Mouse (Mus musculus) limb, embryonic 13.5 days (tissue): ENCODE data around the gene Nat14. TPM values are rescaled to one million over a fixed set of nuclear protein-coding genes. Genes with fewer than 3 reads are reported as not detected.

ENCODE experiments used
- ATAC-seq: fragments of 200-750 bp; cut with Nextera tagmentation; 2 replicates; pipeline ENCODE4 v1.8.0; 2017; ENCODE audit warnings: low read depth, moderate number of reproducible peaks, moderate TSS enrichment; ENCODE audit not compliant: low FRiP score
- H3K27ac ChIP-seq: fragments of 300-500 bp; sonication (generic); 2 replicates; pipeline ENCODE4 v1.5.1; 2015; ENCODE audit warnings: inconsistent platforms, mild to moderate bottlenecking, moderate library complexity
- H3K27me3 ChIP-seq: fragments of 300-500 bp; sonication (generic); 2 replicates; pipeline ENCODE4 v1.6.1; 2015; ENCODE audit warnings: mild to moderate bottlenecking, inconsistent platforms
- H3K36me3 ChIP-seq: fragments of 300-500 bp; sonication (generic); 2 replicates; pipeline ENCODE4 v1.6.1; 2015; ENCODE audit warnings: inconsistent platforms, mild to moderate bottlenecking, moderate library complexity
- H3K4me1 ChIP-seq: fragments of 300-500 bp; sonication (generic); 2 replicates; pipeline ENCODE4 v1.6.1; 2015; ENCODE audit warnings: inconsistent platforms
- H3K4me2 ChIP-seq: fragments of 300-500 bp; sonication (generic); replicated peaks from 2 replicates; pipeline ENCODE4 v1.6.1; 2015; ENCODE audit warnings: inconsistent platforms, mild to moderate bottlenecking, moderate library complexity
- H3K4me3 ChIP-seq: fragments of 300-500 bp; sonication (generic); 2 replicates; pipeline ENCODE4 v1.5.1; 2015; ENCODE audit warnings: moderate library complexity, mild to moderate bottlenecking, inconsistent platforms
- H3K9ac ChIP-seq: fragments of 300-500 bp; sonication (generic); 2 replicates; pipeline ENCODE4 v1.6.1; 2015; ENCODE audit warnings: mild to moderate bottlenecking, inconsistent platforms
- H3K9me3 ChIP-seq: fragments of 300-500 bp; sonication (generic); 2 replicates; pipeline ENCODE4 v1.6.1; 2016; ENCODE audit warnings: inconsistent platforms
- WGBS: fragments of 180-500 bp; shearing (Covaris S2); methylation state at CpG from one replicate; pipeline ENCODE4 v1.1.7; 2015; 5-methylcytosine and 5-hydroxymethylcytosine counted together
- polyA plus RNA-seq: library from polyadenylated mRNA; unstranded; fragments of >200 nt; fragmentation: Nextera tagmentation; extraction: Ambion mirVana; gene quantifications from 2 replicates; pipeline ENCODE4 v1.2.1, GENCODE M21; 2015

The Nat14 gene
- polyA plus RNA-seq, 1 experiment from 2014 or later: 3.3 TPM

DNA sequence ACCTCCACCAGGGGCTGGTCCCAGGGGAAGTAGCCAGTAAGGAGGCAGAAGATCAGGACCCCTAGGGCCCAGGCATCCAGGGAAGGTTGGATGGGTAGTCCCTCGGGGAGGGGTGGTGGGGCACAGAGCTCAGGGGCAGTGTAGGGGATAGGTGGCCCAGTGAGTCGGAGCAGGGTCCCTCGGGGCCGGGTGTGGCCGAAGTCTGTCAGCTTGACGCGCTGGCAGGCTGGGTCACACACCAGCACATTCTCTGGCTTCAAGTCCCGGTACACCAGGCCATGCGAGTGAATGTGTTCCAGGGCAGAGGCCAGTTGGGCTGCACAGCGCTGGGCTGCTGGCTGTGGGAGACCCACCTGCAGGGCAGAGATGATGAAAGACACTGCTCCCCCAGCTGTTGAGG, 35.5 kb downstream of the Nat14 start:
- H3K36me3 ChIP-seq: no peaks in the 10 kb centered on the region
- H3K9me3 ChIP-seq: no peaks in the 10 kb centered on the region
- no peak overlapping the region for H3K9ac ChIP-seq
- H3K27ac ChIP-seq: no peak overlapping the region
- H3K27me3 ChIP-seq: no peaks in the 10 kb centered on the region
- H3K4me1 ChIP-seq: peaks cover 7% of the 10 kb centered on the region
- no peak overlapping the region for H3K4me3 ChIP-seq
- 85% methylated on average over 10 of the region's 10 CpGs for WGBS
- H3K4me2 ChIP-seq: no peak overlapping the region
- no peak for ATAC-seq

- H3K9ac ChIP-seq: no peak overlapping the region
- H3K9me3 ChIP-seq: no peaks in the 10 kb centered on the region
- WGBS: 66% methylated on average over 5 of the region's 5 CpGs
- no peak for ATAC-seq
- H3K4me3 ChIP-seq: no peak overlapping the region
- no peaks in the 10 kb centered on the region; the same call in 1 of the 2 replicates for H3K4me1 ChIP-seq
- no peak overlapping the region for H3K27ac ChIP-seq
- no peak overlapping the region for H3K4me2 ChIP-seq
- H3K36me3 ChIP-seq: no peaks in the 10 kb centered on the region
- peaks cover 7% of the 10 kb centered on the region; the same call in 1 of the 2 replicates for H3K27me3 ChIP-seq
Observed at GRCm38 (mm10) chr7:4963527-4963926, 41.7 kb downstream of the Nat14 start.

DNA sequence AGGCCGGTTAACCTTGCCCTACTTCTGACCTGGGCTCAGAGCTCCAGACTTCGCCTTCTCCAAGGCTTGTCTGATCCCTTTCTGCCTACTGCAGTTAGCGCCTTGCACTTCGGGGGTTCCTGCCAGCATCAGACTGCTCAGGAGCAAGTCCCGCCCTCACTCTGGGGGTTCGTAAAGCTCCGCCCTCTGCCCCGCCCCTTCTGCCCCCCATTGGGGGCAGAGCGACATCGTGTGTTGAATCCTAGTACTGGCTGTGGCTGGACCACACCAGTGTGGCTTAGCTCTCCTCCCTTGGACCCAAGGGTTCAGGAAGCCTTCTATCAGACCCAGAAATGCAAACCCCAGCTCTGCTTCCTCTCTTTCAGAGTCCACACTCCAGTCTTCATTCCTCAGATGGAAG, 42.4 kb downstream of the Nat14 start, which contains the start of gene Sbk2:
Gene Sbk2, minus strand, starts transcription at position 135 of the 400 bp plus-strand sequence.
- Histone ChIP-seq H3K9ac (peak within 1 kb of the TSS; percentile 35; the same call in 1 of the 2 replicates), H3K36me3 (no peaks in the 10 kb centered on the region), H3K4me1 (no peaks in the 10 kb centered on the region; the same call in 1 of the 2 replicates), H3K4me2 (0 out of 2 replicates have a peak within 1 kb of the TSS, but pooled peaks have one; percentile 31), H3K27me3 (peaks cover 7% of the 10 kb centered on the region; the same call in 1 of the 2 replicates), H3K4me3 (peak within 1 kb of the TSS; percentile 15; the same call in 1 of the 2 replicates), H3K9me3 (no peaks in the 10 kb centered on the region), H3K27ac (no peak within 1 kb of the TSS)
- peak; percentile 79 for ATAC-seq
- WGBS: 5% methylated on average over 10 of the region's 10 CpGs

DNA sequence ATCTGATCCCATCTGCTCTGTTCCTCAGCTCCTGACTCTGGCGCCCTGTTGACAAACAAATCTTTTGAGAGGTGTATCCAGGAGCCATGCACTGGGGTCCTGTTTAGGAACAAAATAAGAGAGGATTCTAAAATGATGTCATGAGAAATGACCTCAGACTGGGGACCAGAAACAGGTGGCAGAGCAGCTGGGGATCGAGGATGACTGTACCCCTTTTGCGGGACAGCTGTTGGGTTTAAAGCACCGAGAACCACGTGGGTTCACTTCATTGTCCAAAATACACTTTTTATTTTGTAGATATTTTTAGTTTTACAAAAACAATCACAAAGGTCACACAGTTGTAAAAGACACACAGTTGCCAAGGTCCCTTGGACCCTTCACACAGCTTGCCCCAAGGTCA, 43.2 kb downstream of the Nat14 start:
- no peak overlapping the region for H3K4me3 ChIP-seq
- no peak overlapping the region for H3K9ac ChIP-seq
- H3K4me1 ChIP-seq: no peaks in the 10 kb centered on the region; the same call in 1 of the 2 replicates
- peaks cover 7% of the 10 kb centered on the region; the same call in 1 of the 2 replicates for H3K27me3 ChIP-seq
- no peaks in the 10 kb centered on the region for H3K9me3 ChIP-seq
- no peak overlapping the region for H3K4me2 ChIP-seq
- no peak for ATAC-seq
- 77% methylated on average over 5 of the region's 5 CpGs for WGBS
- no peak overlapping the region for H3K27ac ChIP-seq
- no peaks in the 10 kb centered on the region for H3K36me3 ChIP-seq

GRCm38 (mm10) chr7:4971068-4971467, 49.2 kb downstream of the Nat14 start, which contains the start of gene Sbk3:
Gene Sbk3 (minus strand): TSS chr7:4971168.
- H3K4me3 ChIP-seq: no peak within 1 kb of the TSS
- H3K9me3 ChIP-seq: no peaks in the 10 kb centered on the region
- no peaks in the 10 kb centered on the region for H3K4me1 ChIP-seq
- H3K36me3 ChIP-seq: no peaks in the 10 kb centered on the region
- H3K27ac ChIP-seq: no peak within 1 kb of the TSS
- no peak within 1 kb of the TSS for H3K9ac ChIP-seq
- peaks cover 7% of the 10 kb centered on the region; the same call in 1 of the 2 replicates for H3K27me3 ChIP-seq
- no peak within 1 kb of the TSS for H3K4me2 ChIP-seq
- 49% methylated on average over 6 of the region's 6 CpGs for WGBS
- ATAC-seq: no peak

DNA sequence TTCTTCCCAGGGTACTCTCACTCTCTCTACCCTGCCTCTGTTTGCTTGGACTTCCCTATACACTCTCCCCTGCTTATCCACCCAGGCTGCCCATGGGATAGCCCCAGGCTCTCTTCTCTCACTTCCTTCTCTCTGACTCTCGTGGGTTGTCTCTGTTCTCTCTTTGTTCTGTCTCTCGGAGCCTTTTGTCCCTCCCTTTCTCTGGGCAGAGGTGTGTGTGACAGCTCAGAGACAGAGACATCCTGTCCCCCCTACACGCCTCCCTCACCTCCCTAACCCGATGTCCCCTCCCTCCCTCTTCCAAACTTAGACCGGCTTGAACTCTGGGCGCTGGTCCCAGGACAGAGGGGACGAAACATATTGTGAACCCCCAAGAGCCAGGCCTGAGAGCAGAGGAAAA, 49.9 kb downstream of the Nat14 start:
- no peak overlapping the region for H3K4me2 ChIP-seq
- 27% methylated on average over 7 of the region's 7 CpGs for WGBS
- no peaks in the 10 kb centered on the region for H3K36me3 ChIP-seq
- H3K27ac ChIP-seq: no peak overlapping the region
- no peak overlapping the region for H3K9ac ChIP-seq
- no peak overlapping the region for H3K4me3 ChIP-seq
- ATAC-seq: no peak
- 0 out of 2 replicates have a peak, but pooled peaks cover under 1% of the 10 kb centered on the region for H3K9me3 ChIP-seq
- peaks cover 4% of the 10 kb centered on the region; the same call in 1 of the 2 replicates for H3K27me3 ChIP-seq
- no peaks in the 10 kb centered on the region for H3K4me1 ChIP-seq

GRCm38 (mm10) chr7:4972321-4973047, 50.7 kb downstream of the Nat14 start:
- Histone ChIP-seq H3K27me3 (peaks cover 1% of the 10 kb centered on the region; the same call in 1 of the 2 replicates), H3K9ac (no peak overlapping the region), H3K4me2 (no peak overlapping the region), H3K4me1 (no peaks in the 10 kb centered on the region), H3K9me3 (0 out of 2 replicates have a peak, but pooled peaks cover 3% of the 10 kb centered on the region), H3K27ac (no peak overlapping the region), H3K36me3 (no peaks in the 10 kb centered on the region), H3K4me3 (no peak overlapping the region)
- ATAC-seq: no peak; the same call in 1 of the 2 replicates
- WGBS: 66% methylated on average over 18 of the region's 18 CpGs

Other genes with a start within 250 kb of the Nat14 start
- 93.6 and 95.4 TPM in 2 replicates for gene Hspbp1, start 237.0 kb upstream of the Nat14 start, polyA plus RNA-seq
- gene Brsk1, start 231.4 kb upstream of the Nat14 start, polyA plus RNA-seq: 2.2 and 2.3 TPM in 2 replicates
- 0.13 TPM in 2 replicates for gene Tmem150b, start 196.8 kb upstream of the Nat14 start, polyA plus RNA-seq
- gene Kmt5c, start 181.9 kb upstream of the Nat14 start, polyA plus RNA-seq: 61.6 and 65.3 TPM in 2 replicates
- 67.5 and 68.6 TPM in 2 replicates for gene Cox6b2, start 168.9 kb upstream of the Nat14 start, polyA plus RNA-seq
- not detected in 2 replicates for gene Fam71e2, start 150.7 kb upstream of the Nat14 start, polyA plus RNA-seq
- gene Il11, start 139.2 kb upstream of the Nat14 start, polyA plus RNA-seq: 0.26 and 0.39 TPM in 2 replicates
- gene Tmem190, start 139.1 kb upstream of the Nat14 start, polyA plus RNA-seq: not detected in 2 replicates
- gene Tmem238, start 132.4 kb upstream of the Nat14 start, polyA plus RNA-seq: 7.3 and 7.9 TPM in 2 replicates
- gene Rpl28, start 129.2 kb upstream of the Nat14 start, polyA plus RNA-seq: 290 and 292 TPM in 2 replicates
- 328 and 349 TPM in 2 replicates for gene Ube2s, start 109.4 kb upstream of the Nat14 start, polyA plus RNA-seq
- 0.17 and 0.33 TPM in 2 replicates for gene Shisa7, start 77.3 kb upstream of the Nat14 start, polyA plus RNA-seq
- 5.6 and 6.4 TPM in 2 replicates for gene Isoc2b, start 51.8 kb upstream of the Nat14 start, polyA plus RNA-seq
- gene Isoc2a, start 44.9 kb upstream of the Nat14 start, polyA plus RNA-seq: 1.2 and 1.3 TPM in 2 replicates
- not detected in 2 replicates for gene Gm36210, start 15.5 kb upstream of the Nat14 start, polyA plus RNA-seq
- gene Zfp628, start 6.8 kb upstream of the Nat14 start, polyA plus RNA-seq: 4.2 and 4.3 TPM in 2 replicates
- gene Ssc5d, start 3.8 kb downstream of the Nat14 start, polyA plus RNA-seq: 6.4 and 8.1 TPM in 2 replicates
- 0.38 and 0.92 TPM in 2 replicates for gene Sbk2, start 42.4 kb downstream of the Nat14 start, polyA plus RNA-seq
- gene Sbk3, start 49.1 kb downstream of the Nat14 start, polyA plus RNA-seq: not detected in 2 replicates
- 35.3 and 38.5 TPM in 2 replicates for gene Zfp579, start 74.1 kb downstream of the Nat14 start, polyA plus RNA-seq
- gene Zfp524, start 92.4 kb downstream of the Nat14 start, polyA plus RNA-seq: 9.1 and 10.7 TPM in 2 replicates
- 44.7 and 48.6 TPM in 2 replicates for gene Fiz1, start 92.7 kb downstream of the Nat14 start, polyA plus RNA-seq
- gene Gm44973, start 93.5 kb downstream of the Nat14 start, polyA plus RNA-seq: 0.42 and 2.1 TPM in 2 replicates
- 6.0 and 8.1 TPM in 2 replicates for gene Zfp865, start 98.3 kb downstream of the Nat14 start, polyA plus RNA-seq
- gene Ccdc106, start 98.5 kb downstream of the Nat14 start, polyA plus RNA-seq: 44.9 and 47.8 TPM in 2 replicates
- gene 4632433K11Rik, start 112.1 kb downstream of the Nat14 start, polyA plus RNA-seq: 0.13 TPM in 1 of 2 replicates, not detected in the other
- 7.0 and 7.8 TPM in 2 replicates for gene Zfp784, start 116.4 kb downstream of the Nat14 start, polyA plus RNA-seq
- gene Zfp580, start 129.5 kb downstream of the Nat14 start, polyA plus RNA-seq: 42.1 and 42.8 TPM in 2 replicates
- gene U2af2, start 140.1 kb downstream of the Nat14 start, polyA plus RNA-seq: 152 and 153 TPM in 2 replicates
- gene Epn1, start 158.2 kb downstream of the Nat14 start, polyA plus RNA-seq: 62.2 and 64.6 TPM in 2 replicates
- not detected in 2 replicates for gene Rfpl4, start 194.9 kb downstream of the Nat14 start, polyA plus RNA-seq
- gene Rasl2-9, start 203.9 kb downstream of the Nat14 start, polyA plus RNA-seq: 0.26 and 0.31 TPM in 2 replicates
- gene Vmn1r55, start 227.6 kb downstream of the Nat14 start, polyA plus RNA-seq: not detected in 2 replicates